Mouse (Mus musculus) A20 (cell line): ENCODE measurements around the gene Olfr1124.
"Not testable (repeated sequence)": the region's sequence is repeated elsewhere in the genome, so short reads cannot be mapped to it uniquely, and the experiment has no call there.

Source experiments
- DNase-seq: peaks from one replicate; pipeline ENCODE4 v3.0.0-alpha.2; 2011; ENCODE audit warnings: low read depth, low spot score

The Olfr1124 gene

GRCm38 (mm10) chr2:87429975-87430374, at the start of gene Olfr1124:
Gene Olfr1124, plus strand, starts transcription at chr2:87430275.
- no peak for DNase-seq

- no peak for DNase-seq
Observed at GRCm38 (mm10) chr2:87383935-87384334, 46.1 kb upstream of the Olfr1124 start.

- DNase-seq, result no peak
Observed at GRCm38 (mm10) chr2:87385549-87385948, 44.5 kb upstream of the Olfr1124 start, which contains the start of gene Olfr1122. Gene Olfr1122, plus strand, starts transcription at chr2:87385849.

GRCm38 (mm10) chr2:87393605-87394004, 36.5 kb upstream of the Olfr1124 start:
- not testable (repeated sequence) for DNase-seq

GRCm38 (mm10) chr2:87394686-87395085, 35.4 kb upstream of the Olfr1124 start:
- DNase-seq, result not testable (repeated sequence)

GRCm38 (mm10) chr2:87416335-87416734, 13.7 kb upstream of the Olfr1124 start, which contains the start of gene Olfr1123:
Gene Olfr1123, plus strand, starts transcription at chr2:87416635.
- no peak for DNase-seq

GRCm38 (mm10) chr2:87437731-87438130, 7.7 kb downstream of the Olfr1124 start:
- DNase-seq, result no peak

- no peak for DNase-seq
Observed at GRCm38 (mm10) chr2:87453662-87454061, 23.6 kb downstream of the Olfr1124 start, which contains the start of gene Olfr1126. Gene Olfr1126, plus strand, starts transcription at chr2:87453962.

- DNase-seq, result no peak
Observed at GRCm38 (mm10) chr2:87461769-87462168, 31.7 kb downstream of the Olfr1124 start.

- DNase-seq, result no peak
Observed at GRCm38 (mm10) chr2:87480207-87480606, 50.1 kb downstream of the Olfr1124 start.

- DNase-seq, result no peak
Observed at GRCm38 (mm10) chr2:87481158-87481557, 51.1 kb downstream of the Olfr1124 start.

GRCm38 (mm10) chr2:87482276-87482675, 52.2 kb downstream of the Olfr1124 start:
- DNase-seq, result no peak
